Mouse (Mus musculus) embryonic facial prominence, embryonic 13.5 days (tissue): ENCODE measurements around the gene Cap1. TPM values are rescaled to one million over a fixed set of nuclear protein-coding genes. Genes with fewer than 3 reads are reported as not detected.

Experiments
- ATAC-seq: fragments of 200-750 bp; cut with Nextera tagmentation; 2 replicates; pipeline ENCODE4 v1.8.0; 2017; ENCODE audit warnings: low read depth; ENCODE audit not compliant: insufficient number of reproducible peaks, insufficient read depth, low FRiP score, low TSS enrichment
- H3K27ac ChIP-seq: fragments of 300-500 bp; sonication (generic); 2 replicates; pipeline ENCODE4 v1.5.1; 2015; ENCODE audit warnings: moderate library complexity, mild to moderate bottlenecking, inconsistent platforms
- H3K27me3 ChIP-seq: fragments of 300-500 bp; sonication (generic); 2 replicates; pipeline ENCODE4 v1.6.1; 2015; ENCODE audit warnings: mild to moderate bottlenecking, inconsistent platforms
- H3K36me3 ChIP-seq: fragments of 300-500 bp; sonication (generic); 2 replicates; pipeline ENCODE4 v1.6.1; 2015; ENCODE audit warnings: mild to moderate bottlenecking, inconsistent platforms
- H3K4me1 ChIP-seq: fragments of 300-500 bp; sonication (generic); 2 replicates; pipeline ENCODE4 v1.6.1; 2015; ENCODE audit warnings: inconsistent platforms
- H3K4me2 ChIP-seq: fragments of 300-500 bp; sonication (generic); 2 replicates; pipeline ENCODE4 v1.6.1; 2015; ENCODE audit warnings: moderate library complexity, mild to moderate bottlenecking, inconsistent platforms
- H3K4me3 ChIP-seq: fragments of 300-500 bp; sonication (generic); 2 replicates; pipeline ENCODE4 v1.5.1; 2015; ENCODE audit warnings: mild to moderate bottlenecking, inconsistent platforms
- H3K9ac ChIP-seq: fragments of 300-500 bp; sonication (generic); 2 replicates; pipeline ENCODE4 v1.6.1; 2015; ENCODE audit warnings: mild to moderate bottlenecking, inconsistent platforms
- H3K9me3 ChIP-seq: fragments of 300-500 bp; sonication (generic); 2 replicates; pipeline ENCODE4 v1.6.1; 2016; ENCODE audit warnings: inconsistent platforms
- WGBS: fragments of 180-500 bp; shearing (Covaris S2); methylation state at CpG from one replicate; pipeline ENCODE4 v1.1.7; 2015; ENCODE audit warnings: mixed read lengths; 5-methylcytosine and 5-hydroxymethylcytosine counted together
- polyA plus RNA-seq: library from polyadenylated mRNA; unstranded; fragments of >200 nt; fragmentation: Nextera tagmentation; extraction: Ambion mirVana; gene quantifications from 2 replicates; pipeline ENCODE4 v1.2.1, GENCODE M21; 2015

Cap1 gene
- polyA plus RNA-seq, result 65.5 and 67.2 TPM in 2 replicates

DNA sequence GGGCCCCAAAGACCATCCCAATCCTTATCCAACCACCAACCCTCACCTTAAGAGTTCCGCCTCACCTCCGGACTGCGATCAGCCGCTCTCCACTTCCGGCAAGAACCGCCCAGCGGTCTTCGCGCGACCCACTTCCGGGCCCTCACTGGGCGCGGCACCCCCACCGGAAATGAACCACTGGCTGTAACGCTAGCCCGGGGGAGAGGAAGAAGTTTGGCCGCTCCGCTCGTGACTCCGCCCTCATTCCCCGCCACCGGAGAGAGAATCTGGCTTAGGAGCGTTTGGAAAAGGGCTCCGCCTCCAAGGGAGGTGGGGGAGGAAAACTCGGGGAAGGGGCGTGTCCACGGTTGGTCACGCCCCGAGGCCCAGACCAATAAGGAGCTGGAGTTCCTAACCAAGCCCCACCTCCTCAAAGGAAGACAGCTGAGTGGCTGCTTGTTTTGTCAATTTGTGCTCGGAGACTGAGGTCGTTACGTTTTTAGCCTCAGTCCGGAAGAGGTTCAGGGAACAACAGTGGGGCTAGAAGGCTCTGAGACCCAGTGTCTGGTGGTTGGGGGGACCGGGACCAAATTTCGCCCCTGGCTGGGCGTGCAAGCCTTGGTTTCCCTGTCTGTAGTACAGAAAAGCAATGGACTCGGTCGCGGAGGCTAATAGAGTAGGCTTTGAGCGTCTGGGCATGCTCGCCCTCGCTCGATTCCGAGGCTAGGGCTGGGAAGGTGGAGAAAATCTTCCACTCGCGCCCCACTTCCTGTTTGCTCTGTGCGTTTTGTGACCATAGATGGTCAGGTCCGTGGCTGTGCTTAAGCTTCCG, at the start of gene Cap1:
Gene Cap1 (minus strand): TSS at position 289 of the 811 bp plus-strand sequence.
- Histone ChIP-seq H3K9me3 (no peaks in the 10 kb centered on the region), H3K4me1 (peaks cover 18% of the 10 kb centered on the region), H3K27me3 (no peaks in the 10 kb centered on the region), H3K4me2 (peak within 1 kb of the TSS; percentile 83), H3K27ac (peak within 1 kb of the TSS; percentile 99), H3K9ac (peak within 1 kb of the TSS; percentile 88), H3K4me3 (peak within 1 kb of the TSS; percentile 83), H3K36me3 (no peaks in the 10 kb centered on the region)
- peak; percentile 94 for ATAC-seq
- WGBS, result under 1% methylated on average over 49 of the region's 49 CpGs

DNA sequence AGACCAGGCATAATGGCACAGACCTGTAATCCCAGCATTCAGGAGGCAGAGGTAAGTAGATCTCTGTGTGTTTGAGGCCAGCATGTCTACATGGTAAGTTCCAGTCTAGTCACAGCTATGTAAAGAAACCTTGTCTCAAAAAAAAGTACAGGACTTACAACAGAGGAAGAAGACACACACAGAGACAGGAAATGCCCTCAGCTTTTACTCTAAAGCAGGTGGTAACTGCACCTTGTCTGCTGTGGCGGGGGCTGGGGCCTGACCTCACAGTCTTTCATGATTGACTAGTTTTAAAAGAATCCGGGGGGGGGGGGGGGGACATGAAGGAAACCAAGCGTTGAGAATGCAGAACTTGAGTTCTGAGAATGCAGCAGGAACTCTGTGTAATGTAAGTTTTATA, 48.0 kb upstream of the Cap1 start:
- H3K27ac ChIP-seq, result no peak overlapping the region
- H3K9me3 ChIP-seq, result no peaks in the 10 kb centered on the region
- H3K36me3 ChIP-seq, result no peaks in the 10 kb centered on the region
- no peak for ATAC-seq
- no peaks in the 10 kb centered on the region for H3K4me1 ChIP-seq
- H3K27me3 ChIP-seq, result no peaks in the 10 kb centered on the region
- H3K4me3 ChIP-seq, result no peak overlapping the region
- no peak overlapping the region for H3K9ac ChIP-seq
- no peak overlapping the region for H3K4me2 ChIP-seq
- WGBS, result 30% methylated on average over 3 of the region's 3 CpGs

DNA sequence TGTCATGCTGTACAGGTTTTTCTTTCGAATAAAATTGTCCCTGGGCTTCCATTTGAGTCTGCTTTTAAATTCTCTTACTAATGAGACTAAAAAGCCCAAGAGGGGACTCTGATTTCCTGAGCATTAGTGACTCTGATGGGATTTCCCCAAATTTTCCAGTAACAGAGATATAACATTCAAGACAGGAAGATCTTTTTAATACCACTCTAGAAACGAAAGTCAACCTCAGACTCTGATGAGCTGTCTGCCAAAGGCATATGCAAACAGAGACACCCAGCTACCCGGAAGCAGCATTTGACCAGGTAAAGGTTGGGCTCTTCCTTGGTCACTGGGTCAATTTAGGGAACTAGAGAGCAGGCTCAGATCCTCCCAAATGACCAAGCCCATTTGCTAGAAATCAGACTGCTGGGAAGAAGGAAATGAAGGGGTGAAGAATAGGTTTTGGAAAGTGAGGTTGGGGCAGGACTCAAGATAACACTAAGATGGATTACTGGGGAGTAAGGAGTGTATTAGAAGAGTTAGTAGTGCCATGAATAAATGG, 47.3 kb upstream of the Cap1 start:
- H3K36me3 ChIP-seq, result no peaks in the 10 kb centered on the region
- no peaks in the 10 kb centered on the region for H3K27me3 ChIP-seq
- H3K4me1 ChIP-seq, result no peaks in the 10 kb centered on the region
- H3K4me2 ChIP-seq, result no peak overlapping the region
- 61% methylated on average over 3 of the region's 3 CpGs for WGBS
- ATAC-seq, result no peak
- no peak overlapping the region for H3K27ac ChIP-seq
- H3K4me3 ChIP-seq, result no peak overlapping the region
- no peak overlapping the region for H3K9ac ChIP-seq
- no peaks in the 10 kb centered on the region for H3K9me3 ChIP-seq

DNA sequence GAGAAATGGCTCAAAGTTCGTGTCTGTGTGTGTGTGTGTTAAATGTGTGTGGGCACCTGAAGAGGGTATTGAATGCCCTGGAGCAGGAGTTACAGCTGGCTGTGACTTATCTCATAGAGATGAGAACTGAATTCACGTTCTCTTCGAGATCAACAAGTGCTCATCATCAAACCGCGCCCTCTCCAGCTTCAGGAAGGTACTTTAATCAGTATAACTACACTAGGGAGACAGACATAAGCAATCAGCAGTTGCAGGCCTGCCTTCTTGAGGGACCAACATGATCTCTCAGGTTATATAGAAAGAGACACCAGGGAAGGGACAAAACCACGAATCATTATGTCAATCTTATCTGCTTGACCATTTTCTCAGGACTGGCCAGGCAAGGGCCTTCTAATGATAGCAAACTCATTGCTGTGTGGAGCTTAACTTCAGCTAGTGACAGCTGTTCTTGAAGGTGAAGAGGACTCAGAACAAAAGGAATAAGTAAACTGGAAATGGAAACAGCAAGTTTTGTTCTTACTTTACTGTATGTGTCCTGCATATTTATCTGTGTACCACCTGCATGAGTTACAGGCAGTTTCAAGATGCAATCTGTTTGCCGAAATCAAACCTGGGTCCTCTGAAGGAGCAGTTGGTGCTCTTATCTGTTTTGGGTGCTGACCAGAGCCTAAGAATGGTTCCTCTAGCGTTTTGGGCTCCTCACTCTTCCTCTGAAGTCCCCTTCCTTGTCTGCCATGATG, 46.6 kb upstream of the Cap1 start:
- no peak for ATAC-seq
- Histone ChIP-seq H3K4me1 (no peaks in the 10 kb centered on the region), H3K9ac (no peak overlapping the region), H3K36me3 (no peaks in the 10 kb centered on the region), H3K27me3 (no peaks in the 10 kb centered on the region), H3K4me3 (no peak overlapping the region), H3K9me3 (no peaks in the 10 kb centered on the region), H3K27ac (no peak overlapping the region), H3K4me2 (no peak overlapping the region)
- 72% methylated on average over 8 of the region's 8 CpGs for WGBS

DNA sequence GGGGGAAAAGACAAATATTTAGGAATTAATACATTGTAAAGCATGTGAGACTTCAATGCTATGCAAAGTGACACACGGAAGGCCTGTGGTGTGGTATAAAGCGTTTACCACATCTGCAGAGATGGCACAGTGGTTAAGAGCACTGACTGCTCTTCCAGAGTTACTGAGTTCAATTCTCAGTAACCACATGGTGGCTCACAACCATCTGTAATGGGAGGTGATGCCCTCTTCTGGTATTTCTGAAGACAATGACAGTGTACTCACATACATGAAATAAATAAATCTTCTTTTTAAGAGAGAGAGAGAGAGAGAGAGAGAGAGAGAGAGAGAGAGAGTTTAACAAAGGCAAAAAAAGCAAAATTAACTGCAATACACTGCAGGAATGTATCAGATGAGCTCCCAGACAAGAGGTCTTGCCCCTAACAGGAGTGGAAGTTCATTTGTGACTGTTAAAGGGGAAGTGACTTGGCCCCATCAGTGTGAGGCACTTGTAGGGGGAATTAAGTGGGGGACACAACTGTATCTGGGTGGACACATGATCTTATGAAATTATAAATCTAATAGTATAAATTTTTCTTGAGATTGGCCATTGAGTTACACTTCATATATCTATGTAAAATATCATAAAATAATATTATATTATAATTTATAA, 45.2 kb upstream of the Cap1 start:
- Histone ChIP-seq H3K27ac (no peak overlapping the region), H3K4me3 (no peak overlapping the region), H3K4me2 (no peak overlapping the region), H3K4me1 (no peaks in the 10 kb centered on the region), H3K9ac (no peak overlapping the region), H3K36me3 (no peaks in the 10 kb centered on the region), H3K27me3 (no peaks in the 10 kb centered on the region), H3K9me3 (no peaks in the 10 kb centered on the region)
- 75% methylated on average over 2 of the region's 2 CpGs for WGBS
- no peak for ATAC-seq

DNA sequence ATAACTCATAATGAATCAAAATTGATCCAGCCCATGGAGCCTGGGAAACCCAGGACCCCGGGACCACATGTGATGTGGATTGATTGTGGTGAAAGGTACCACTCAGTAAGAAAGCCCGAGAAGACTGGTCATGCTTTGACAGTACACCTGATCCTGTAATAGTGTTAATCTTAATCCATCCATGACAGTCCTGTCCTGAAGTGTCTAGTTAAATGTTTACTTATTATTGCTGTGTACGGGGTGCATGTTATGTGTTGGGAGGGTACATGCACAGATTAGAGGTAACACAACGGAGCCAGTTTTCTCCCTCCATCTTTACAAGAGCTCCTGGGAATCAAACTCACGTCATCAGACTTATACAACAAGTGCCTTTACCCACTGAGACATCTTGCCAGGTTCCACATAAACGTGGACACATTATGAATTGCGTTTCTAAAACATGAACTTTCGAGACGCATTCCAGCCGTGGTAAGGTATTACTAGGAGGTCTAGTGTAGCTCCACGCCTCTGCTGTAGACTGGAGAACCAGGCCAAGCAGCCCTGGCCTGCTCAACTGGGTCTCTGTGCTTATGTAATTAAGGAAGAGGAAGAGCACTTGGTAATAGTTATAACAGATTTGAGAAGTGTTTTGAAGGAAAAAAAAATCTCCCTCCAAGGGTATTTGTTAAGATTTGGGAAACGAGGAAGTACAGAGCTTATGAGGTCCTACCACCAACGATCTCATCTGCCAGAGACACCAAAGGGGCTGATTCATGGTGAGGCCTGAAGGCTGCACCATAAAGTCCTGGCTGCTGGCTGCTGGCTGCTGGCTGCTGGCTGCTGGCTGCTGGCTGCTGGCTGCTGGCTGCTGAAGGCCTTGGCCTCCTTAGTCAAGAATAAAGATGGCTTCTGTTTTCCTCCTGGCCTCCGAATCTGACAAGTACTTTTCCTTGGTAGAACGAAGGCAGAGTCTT, 37.8 kb upstream of the Cap1 start:
- WGBS, result 83% methylated on average over 15 of the region's 15 CpGs
- no peak overlapping the region for H3K9ac ChIP-seq
- no peaks in the 10 kb centered on the region for H3K9me3 ChIP-seq
- no peak overlapping the region for H3K4me3 ChIP-seq
- ATAC-seq, result no peak
- no peaks in the 10 kb centered on the region for H3K36me3 ChIP-seq
- no peak overlapping the region for H3K27ac ChIP-seq
- H3K4me1 ChIP-seq, result no peaks in the 10 kb centered on the region
- H3K27me3 ChIP-seq, result no peaks in the 10 kb centered on the region
- no peak overlapping the region for H3K4me2 ChIP-seq

DNA sequence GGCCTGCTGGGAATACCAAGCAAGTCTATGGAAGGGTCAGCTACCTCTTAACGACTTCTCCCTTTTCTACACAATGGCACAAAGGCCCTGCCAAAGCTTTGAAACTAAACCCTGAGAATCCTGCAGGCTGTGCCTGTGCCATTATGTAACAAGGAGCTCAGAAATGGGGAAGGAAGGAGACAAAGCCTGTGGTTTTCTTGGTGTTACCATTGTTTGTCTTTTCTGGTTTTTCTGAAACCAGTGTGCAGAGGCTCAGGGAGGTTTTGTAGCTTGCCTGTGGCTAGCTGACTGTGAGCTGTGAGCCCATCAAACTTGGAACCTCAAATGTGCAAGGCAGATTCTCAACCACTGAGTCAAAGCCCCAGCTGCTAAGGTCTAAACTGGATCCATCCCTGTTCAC, 37.0 kb upstream of the Cap1 start:
- no peak overlapping the region for H3K4me2 ChIP-seq
- no peaks in the 10 kb centered on the region for H3K36me3 ChIP-seq
- ATAC-seq, result no peak
- no peaks in the 10 kb centered on the region for H3K27me3 ChIP-seq
- no peaks in the 10 kb centered on the region for H3K4me1 ChIP-seq
- 20% methylated on average over 1 of the region's 1 CpGs for WGBS
- no peak overlapping the region for H3K4me3 ChIP-seq
- H3K27ac ChIP-seq, result no peak overlapping the region
- no peak overlapping the region for H3K9ac ChIP-seq
- H3K9me3 ChIP-seq, result no peaks in the 10 kb centered on the region

DNA sequence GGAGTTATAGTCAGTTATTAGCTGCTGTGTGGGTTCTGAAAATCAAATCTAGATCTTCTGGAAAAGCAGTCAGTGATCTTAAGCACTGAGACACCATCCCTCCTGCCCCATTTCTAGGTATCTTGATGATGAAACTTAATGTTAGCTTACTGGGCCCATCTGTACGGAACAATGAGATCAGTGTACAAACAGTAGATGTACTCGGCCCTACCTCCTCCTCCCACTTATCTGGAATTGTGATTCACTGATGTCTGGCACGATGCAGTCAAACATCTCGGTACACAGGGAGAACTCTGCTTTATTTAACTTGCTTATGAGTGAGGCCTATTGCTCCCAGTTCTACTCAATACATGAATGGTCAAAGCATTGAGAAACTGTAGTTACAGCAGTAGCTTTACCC, 30.1 kb upstream of the Cap1 start:
- 85% methylated on average over 4 of the region's 4 CpGs for WGBS
- Histone ChIP-seq H3K9ac (no peak overlapping the region), H3K36me3 (no peaks in the 10 kb centered on the region), H3K4me1 (no peaks in the 10 kb centered on the region), H3K9me3 (no peaks in the 10 kb centered on the region), H3K27me3 (no peaks in the 10 kb centered on the region), H3K4me3 (no peak overlapping the region), H3K4me2 (no peak overlapping the region), H3K27ac (no peak overlapping the region)
- ATAC-seq, result no peak

DNA sequence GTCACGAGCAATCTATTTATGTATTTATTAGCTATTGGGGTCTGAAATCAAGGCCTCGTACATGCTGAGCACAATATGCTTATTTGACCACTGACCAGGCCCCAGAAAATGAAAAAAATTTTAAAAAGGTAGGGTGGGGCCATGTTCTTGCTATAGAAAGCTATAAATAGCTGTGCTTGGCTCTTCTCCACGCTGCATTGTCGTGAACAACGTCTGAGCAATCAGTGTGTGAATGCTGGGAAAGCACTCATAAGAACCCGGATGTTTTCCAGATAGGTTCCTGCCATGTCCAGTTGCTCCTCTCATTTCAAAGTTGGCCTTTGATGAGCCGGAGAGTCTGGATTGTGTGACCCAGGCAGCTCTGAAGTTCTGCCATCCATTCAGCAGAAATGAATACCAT, 28.3 kb upstream of the Cap1 start:
- no peaks in the 10 kb centered on the region for H3K4me1 ChIP-seq
- no peak for ATAC-seq
- 82% methylated on average over 7 of the region's 7 CpGs for WGBS

DNA sequence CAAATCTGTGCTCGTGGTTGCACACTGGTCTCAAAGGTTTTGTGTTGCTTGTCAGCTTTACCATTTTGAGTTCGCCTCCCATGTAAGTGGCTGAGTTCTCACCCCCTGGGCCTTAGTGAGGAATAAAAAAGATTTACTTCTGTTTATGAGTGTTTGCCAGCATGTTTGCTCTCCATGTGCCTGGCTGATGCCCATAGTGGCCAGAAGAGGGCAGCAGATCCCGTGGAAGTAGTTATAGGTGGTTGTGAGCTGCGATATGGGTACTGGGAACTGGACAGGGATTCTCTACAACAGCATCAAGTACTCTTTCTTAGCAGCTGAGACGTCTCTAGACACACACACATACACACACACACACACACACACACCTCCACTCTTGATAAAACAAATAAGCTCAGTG, 26.8 kb upstream of the Cap1 start:
- Histone ChIP-seq H3K9ac (no peak overlapping the region), H3K4me1 (no peaks in the 10 kb centered on the region), H3K36me3 (no peaks in the 10 kb centered on the region), H3K4me2 (no peak overlapping the region), H3K27ac (no peak overlapping the region), H3K9me3 (peaks cover 1% of the 10 kb centered on the region; the same call in 1 of the 2 replicates), H3K4me3 (no peak overlapping the region), H3K27me3 (no peaks in the 10 kb centered on the region)
- no peak for ATAC-seq
- 75% methylated on average over 5 of the region's 5 CpGs for WGBS

More for the DNA sequence above, 28.3 kb upstream of the Cap1 start:
- Histone ChIP-seq H3K27me3 (no peaks in the 10 kb centered on the region), H3K9ac (no peak overlapping the region), H3K9me3 (no peaks in the 10 kb centered on the region), H3K4me2 (no peak overlapping the region), H3K27ac (no peak overlapping the region), H3K4me3 (no peak overlapping the region), H3K36me3 (no peaks in the 10 kb centered on the region)

DNA sequence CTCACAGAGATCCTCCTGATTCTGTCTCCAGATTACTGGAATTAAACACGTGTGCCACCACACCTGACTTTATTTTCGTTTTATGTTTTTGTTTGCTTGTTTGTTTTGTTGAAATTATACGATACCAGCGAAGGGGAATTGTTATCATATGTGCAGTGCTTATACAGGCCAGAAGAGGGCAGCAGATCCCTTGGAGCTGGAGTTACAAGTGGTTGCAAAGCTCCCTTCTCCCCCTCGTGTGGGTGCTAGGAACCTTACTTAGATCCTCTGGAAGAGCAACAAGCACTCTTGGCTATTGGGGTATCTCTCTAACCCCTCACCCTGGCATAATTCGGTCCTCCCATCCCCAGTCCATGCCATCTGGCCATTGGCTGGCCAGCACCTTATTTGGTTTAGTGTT, 24.7 kb upstream of the Cap1 start:
- no peaks in the 10 kb centered on the region for H3K36me3 ChIP-seq
- no peaks in the 10 kb centered on the region for H3K4me1 ChIP-seq
- ATAC-seq, result no peak
- no peak overlapping the region for H3K27ac ChIP-seq
- H3K9me3 ChIP-seq, result peaks cover 3% of the 10 kb centered on the region; the same call in 1 of the 2 replicates
- WGBS, result 39% methylated on average over 6 of the region's 6 CpGs
- H3K9ac ChIP-seq, result no peak overlapping the region
- H3K4me3 ChIP-seq, result no peak overlapping the region
- no peaks in the 10 kb centered on the region for H3K27me3 ChIP-seq
- H3K4me2 ChIP-seq, result no peak overlapping the region
